Mouse (Mus musculus): Measurements from ENCODE around the gene Serpinc1. TPM values are rescaled to one million over a fixed set of nuclear protein-coding genes. Genes with fewer than 3 reads are reported as not detected.

The Serpinc1 gene
- polyA plus RNA-seq, 1 experiment, result 1.2 TPM

DNA sequence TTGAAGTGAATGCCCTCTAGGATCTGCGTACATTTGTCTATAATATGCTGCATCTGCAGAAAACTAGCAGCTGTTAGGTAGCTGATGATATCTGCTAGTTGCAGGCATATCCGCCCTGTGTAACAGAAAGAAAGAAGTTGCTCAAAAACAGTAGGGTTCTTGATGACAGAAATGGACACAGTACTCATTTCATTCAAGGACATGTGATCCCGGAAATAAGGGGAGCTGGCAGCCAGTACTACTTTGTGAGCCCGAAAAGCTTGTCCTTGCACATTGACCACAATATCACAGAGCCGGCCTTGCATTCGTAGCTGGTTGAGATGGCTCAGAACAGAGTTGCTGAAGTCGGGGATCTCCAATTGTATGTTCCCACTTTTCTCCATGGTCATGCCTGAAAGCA is 54.0 kb downstream of the Serpinc1 start:
- peaks cover 11% of the 10 kb centered on the region for H3K36me3 ChIP-seq (ENCODE audit: control insufficient read depth, insufficient read depth, low read length)
- TF ChIP-seq POLR2A (IDR thresholded peaks at IDR 0.05; ENCODE audit: low read depth, low read length) (no peak), CTCF (IDR thresholded peaks at IDR 0.05; ENCODE audit: extremely low read depth, insufficient read depth, insufficient read length, insufficient replicate concordance) (no peak)
- no peak overlapping the region for H3K27ac ChIP-seq (ENCODE audit: insufficient read depth, low read length)
- H3K4me1 ChIP-seq (ENCODE audit: control insufficient read depth, insufficient read depth, insufficient read length), result peaks cover 8% of the 10 kb centered on the region; the same call in 1 of the 2 replicates
- H3K4me3 ChIP-seq (ENCODE audit: extremely low read depth, insufficient read depth, insufficient read length), result no peak overlapping the region
- no peaks in the 10 kb centered on the region for H3K27me3 ChIP-seq (ENCODE audit: control insufficient read depth, insufficient read depth, low read length)
- no peak for DNase-seq (ENCODE audit: low read depth in 1 of 2, low spot score in 2 of 2)
- WGBS, result 86% methylated on average over 7 of the region's 7 CpGs

DNA sequence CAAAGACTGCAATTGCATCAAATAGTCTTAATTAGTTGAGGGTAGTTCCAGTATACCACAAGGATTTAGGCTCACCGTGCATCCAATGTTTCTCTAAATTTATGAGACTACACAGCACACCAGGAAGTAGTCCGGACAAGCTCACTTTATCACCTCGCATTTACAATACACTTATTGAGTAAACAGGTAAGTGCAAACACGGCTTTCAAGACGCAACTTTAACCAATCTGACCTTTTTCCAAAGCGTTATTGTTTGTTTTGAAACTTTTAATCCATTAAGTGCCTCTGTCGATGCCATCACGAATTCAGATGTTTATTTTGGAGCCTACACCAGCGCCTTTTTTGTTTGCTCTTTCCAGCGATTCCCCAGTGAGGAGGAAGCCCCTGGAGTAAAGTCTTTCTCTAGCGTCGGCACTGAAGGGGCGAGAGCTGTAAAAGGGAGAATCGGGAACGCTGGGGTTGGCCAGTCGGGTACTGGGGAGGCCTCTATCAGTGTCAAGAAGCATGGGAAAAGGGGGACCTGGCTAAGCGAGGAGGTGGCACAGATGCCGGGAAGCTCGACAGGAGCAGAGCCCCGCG is 55.6 kb downstream of the Serpinc1 start:
- Histone ChIP-seq H3K27ac (ENCODE audit: insufficient read depth, low read length) (peak overlapping the region; percentile 97), H3K4me1 (ENCODE audit: control insufficient read depth, insufficient read depth, insufficient read length) (peaks cover 8% of the 10 kb centered on the region; the same call in 1 of the 2 replicates), H3K27me3 (ENCODE audit: control insufficient read depth, insufficient read depth, low read length) (no peaks in the 10 kb centered on the region), H3K36me3 (ENCODE audit: control insufficient read depth, insufficient read depth, low read length) (peaks cover 21% of the 10 kb centered on the region), H3K4me3 (ENCODE audit: extremely low read depth, insufficient read depth, insufficient read length) (peak overlapping the region; percentile 80)
- 3% methylated on average over 21 of the region's 21 CpGs for WGBS
- no peak for DNase-seq (ENCODE audit: low read depth in 1 of 2, low spot score in 2 of 2)
- no peak for TF ChIP-seq POLR2A (IDR thresholded peaks at IDR 0.05; ENCODE audit: low read depth, low read length)
- no peak for TF ChIP-seq CTCF (IDR thresholded peaks at IDR 0.05; ENCODE audit: extremely low read depth, insufficient read depth, insufficient read length, insufficient replicate concordance)

DNA sequence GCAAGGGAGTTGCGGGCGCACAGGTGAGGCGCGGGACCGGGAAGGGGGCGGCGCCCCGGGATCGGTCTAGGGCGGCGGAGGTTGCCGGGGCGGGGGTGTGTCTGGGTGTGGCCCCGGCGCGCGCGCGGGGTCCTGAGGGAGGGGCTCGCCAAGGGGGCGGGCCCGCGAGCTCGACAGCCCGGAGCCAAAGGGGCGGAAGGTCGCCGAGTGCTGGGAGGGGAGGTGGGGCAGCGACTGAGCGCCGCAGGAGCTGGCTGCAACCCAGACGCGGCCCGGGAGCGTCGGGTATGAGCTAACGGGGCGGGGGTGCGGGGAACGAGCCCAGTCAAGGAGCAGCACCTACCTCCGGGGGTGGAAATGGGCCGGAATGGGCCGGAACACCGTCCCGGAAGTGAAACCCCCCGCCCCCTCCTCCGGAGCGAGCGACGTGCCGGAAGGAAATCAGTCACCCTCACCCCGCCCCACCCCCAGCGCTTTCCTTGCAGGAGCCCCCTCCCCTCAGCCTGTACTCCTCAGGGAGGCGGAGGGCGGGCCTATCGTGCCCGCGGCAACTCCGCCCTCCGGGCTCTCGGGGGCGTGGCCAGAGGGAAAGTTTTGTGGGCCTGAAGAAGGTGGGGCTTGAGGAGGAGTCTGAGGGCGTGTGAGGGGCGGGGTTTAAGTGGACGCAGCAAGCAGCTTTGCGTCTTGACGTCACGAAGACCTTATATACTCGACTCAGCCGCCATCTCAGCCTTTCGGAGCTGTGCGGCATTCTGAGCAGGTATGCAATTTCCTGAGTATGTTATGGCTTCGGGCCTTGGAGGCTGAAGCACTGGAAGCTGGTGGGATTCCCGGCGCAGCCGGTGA is 56.3 kb downstream of the Serpinc1 start, which contains the start of gene Zbtb37:
Gene Zbtb37 (minus strand): TSS at position 415 of the 846 bp plus-strand sequence.
- under 1% methylated on average over 74 of the region's 76 CpGs for WGBS
- TF ChIP-seq CTCF (IDR thresholded peaks at IDR 0.05; ENCODE audit: extremely low read depth, insufficient read depth, insufficient read length, insufficient replicate concordance), result no peak
- peak; percentile 100 for TF ChIP-seq POLR2A (IDR thresholded peaks at IDR 0.05; ENCODE audit: low read depth, low read length)
- Histone ChIP-seq H3K4me1 (ENCODE audit: control insufficient read depth, insufficient read depth, insufficient read length) (peaks cover 8% of the 10 kb centered on the region; the same call in 1 of the 2 replicates), H3K36me3 (ENCODE audit: control insufficient read depth, insufficient read depth, low read length) (peaks cover 26% of the 10 kb centered on the region), H3K4me3 (ENCODE audit: extremely low read depth, insufficient read depth, insufficient read length) (peak within 1 kb of the TSS; percentile 80), H3K27me3 (ENCODE audit: control insufficient read depth, insufficient read depth, low read length) (no peaks in the 10 kb centered on the region), H3K27ac (ENCODE audit: insufficient read depth, low read length) (peak within 1 kb of the TSS; percentile 97)
- peak; percentile 98 for DNase-seq (ENCODE audit: low read depth in 1 of 2, low spot score in 2 of 2)

DNA sequence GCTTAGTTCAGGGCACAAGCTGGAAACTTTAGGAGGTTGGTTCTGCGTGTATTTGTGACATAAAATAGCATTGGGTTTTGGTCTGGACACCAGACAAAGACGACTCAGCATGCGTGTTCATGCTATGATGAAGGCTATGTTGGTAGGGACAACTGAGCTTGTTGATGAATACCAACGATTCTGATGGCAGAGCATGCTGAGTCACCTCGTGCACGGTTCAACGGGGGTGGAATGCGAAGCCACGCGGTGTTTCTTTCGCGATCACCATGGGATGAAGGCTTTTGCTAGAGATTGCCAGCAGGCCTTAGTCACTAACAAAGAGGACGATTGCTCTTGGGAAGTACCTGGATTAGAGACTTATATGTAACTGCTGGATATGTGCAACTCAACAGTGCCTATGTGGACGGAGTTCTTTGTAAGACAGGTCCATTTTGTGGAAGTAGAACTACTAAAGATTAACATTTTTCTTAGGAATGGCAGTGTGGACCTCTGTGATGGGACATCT is 56.9 kb downstream of the Serpinc1 start:
- H3K4me3 ChIP-seq (ENCODE audit: extremely low read depth, insufficient read depth, insufficient read length), result peak overlapping the region; percentile 80
- H3K27ac ChIP-seq (ENCODE audit: insufficient read depth, low read length), result peak overlapping the region; percentile 82
- DNase-seq (ENCODE audit: low read depth in 1 of 2, low spot score in 2 of 2), result peak in 1 of 2 experiments; percentile 30
- H3K36me3 ChIP-seq (ENCODE audit: control insufficient read depth, insufficient read depth, low read length), result peaks cover 29% of the 10 kb centered on the region
- under 1% methylated on average over 14 of the region's 14 CpGs for WGBS
- TF ChIP-seq POLR2A (IDR thresholded peaks at IDR 0.05; ENCODE audit: low read depth, low read length) (no peak), CTCF (IDR thresholded peaks at IDR 0.05; ENCODE audit: extremely low read depth, insufficient read depth, insufficient read length, insufficient replicate concordance) (no peak)
- H3K4me1 ChIP-seq (ENCODE audit: control insufficient read depth, insufficient read depth, insufficient read length), result peaks cover 6% of the 10 kb centered on the region; the same call in 1 of the 2 replicates
- H3K27me3 ChIP-seq (ENCODE audit: control insufficient read depth, insufficient read depth, low read length), result no peaks in the 10 kb centered on the region

DNA sequence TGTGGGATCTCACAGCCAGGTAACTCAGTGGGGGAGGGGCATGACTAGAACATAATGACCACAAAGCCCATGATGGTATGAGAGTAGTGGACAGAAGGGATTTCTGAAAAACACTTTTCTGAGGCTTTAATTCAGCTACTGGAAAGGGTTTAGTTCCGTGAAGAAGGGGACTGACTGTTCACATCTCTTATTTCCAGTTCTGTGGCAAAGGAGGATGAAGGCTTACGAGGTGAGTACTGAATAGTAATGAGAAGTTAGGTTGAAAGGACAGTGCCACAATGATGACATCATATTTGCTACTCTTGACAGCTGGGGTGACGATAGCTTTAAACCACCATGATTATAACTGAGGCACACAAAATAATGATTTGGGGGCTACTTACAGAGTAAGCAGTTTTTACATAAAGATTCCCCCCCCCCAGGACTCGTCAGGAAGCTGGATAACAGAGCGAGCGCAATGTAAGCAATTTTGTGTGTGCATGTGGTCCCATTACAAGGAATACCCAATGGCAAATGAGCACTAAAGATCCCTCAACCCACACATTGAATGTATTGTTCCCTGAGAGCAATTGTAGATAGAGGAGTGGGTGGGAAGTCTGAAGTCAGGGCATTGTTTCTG is 57.5 kb downstream of the Serpinc1 start:
- H3K4me3 ChIP-seq (ENCODE audit: extremely low read depth, insufficient read depth, insufficient read length), result peak overlapping the region; percentile 80
- peak overlapping the region; percentile 82 for H3K27ac ChIP-seq (ENCODE audit: insufficient read depth, low read length)
- WGBS, result 4% methylated on average over 6 of the region's 6 CpGs
- H3K4me1 ChIP-seq (ENCODE audit: control insufficient read depth, insufficient read depth, insufficient read length), result peaks cover 6% of the 10 kb centered on the region; the same call in 1 of the 2 replicates
- H3K27me3 ChIP-seq (ENCODE audit: control insufficient read depth, insufficient read depth, low read length), result no peaks in the 10 kb centered on the region
- DNase-seq (ENCODE audit: low read depth in 1 of 2, low spot score in 2 of 2), result no peak
- H3K36me3 ChIP-seq (ENCODE audit: control insufficient read depth, insufficient read depth, low read length), result peaks cover 29% of the 10 kb centered on the region
- TF ChIP-seq POLR2A (IDR thresholded peaks at IDR 0.05; ENCODE audit: low read depth, low read length) (no peak), CTCF (IDR thresholded peaks at IDR 0.05; ENCODE audit: extremely low read depth, insufficient read depth, insufficient read length, insufficient replicate concordance) (no peak)

DNA sequence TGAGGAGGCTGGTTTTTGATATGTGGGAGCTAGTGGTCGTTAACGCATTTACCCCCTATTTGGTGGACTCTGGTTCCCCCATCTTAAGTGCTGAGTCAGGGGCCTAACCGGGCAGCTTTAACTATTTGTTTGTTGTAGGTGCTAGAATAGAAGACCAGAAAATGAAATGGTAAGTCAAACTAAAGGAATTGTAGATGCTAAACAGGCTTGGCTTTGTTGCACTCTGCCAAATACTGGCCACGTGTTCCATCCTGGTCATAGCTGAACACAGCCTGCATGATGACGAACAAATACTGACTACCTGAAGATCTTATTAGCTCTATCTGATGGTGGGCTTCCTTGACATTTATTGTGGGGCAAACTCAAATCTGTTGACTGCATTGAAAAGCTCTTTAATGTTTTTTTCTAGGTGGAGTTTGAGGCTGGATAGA is 58.0 kb downstream of the Serpinc1 start:
- Histone ChIP-seq H3K4me1 (ENCODE audit: control insufficient read depth, insufficient read depth, insufficient read length) (peaks cover 6% of the 10 kb centered on the region; the same call in 1 of the 2 replicates), H3K27ac (ENCODE audit: insufficient read depth, low read length) (no peak overlapping the region), H3K4me3 (ENCODE audit: extremely low read depth, insufficient read depth, insufficient read length) (peak overlapping the region; percentile 80), H3K36me3 (ENCODE audit: control insufficient read depth, insufficient read depth, low read length) (peaks cover 27% of the 10 kb centered on the region), H3K27me3 (ENCODE audit: control insufficient read depth, insufficient read depth, low read length) (no peaks in the 10 kb centered on the region)
- no peak for TF ChIP-seq CTCF (IDR thresholded peaks at IDR 0.05; ENCODE audit: extremely low read depth, insufficient read depth, insufficient read length, insufficient replicate concordance)
- DNase-seq (ENCODE audit: low read depth in 1 of 2, low spot score in 2 of 2), result no peak
- WGBS, result 2% methylated on average over 5 of the region's 5 CpGs
